Mouse (Mus musculus) kidney, postnatal 25 days (tissue): ENCODE measurements around the gene Lgr6.
A peak's percentile ranks its signal among the peaks of the same experiment; 100 is the strongest.

Experiments
- DNase-seq, 2 experiments: peaks; one replicate each; pipeline ENCODE4 v3.0.0; 2021; ENCODE audit warnings: mixed read lengths in 2 of 2

Gene Lgr6

GRCm38 (mm10) chr1:135009833-135010232 lies 95.2 kb downstream of the Lgr6 start:
- DNase-seq = no peak

DNA sequence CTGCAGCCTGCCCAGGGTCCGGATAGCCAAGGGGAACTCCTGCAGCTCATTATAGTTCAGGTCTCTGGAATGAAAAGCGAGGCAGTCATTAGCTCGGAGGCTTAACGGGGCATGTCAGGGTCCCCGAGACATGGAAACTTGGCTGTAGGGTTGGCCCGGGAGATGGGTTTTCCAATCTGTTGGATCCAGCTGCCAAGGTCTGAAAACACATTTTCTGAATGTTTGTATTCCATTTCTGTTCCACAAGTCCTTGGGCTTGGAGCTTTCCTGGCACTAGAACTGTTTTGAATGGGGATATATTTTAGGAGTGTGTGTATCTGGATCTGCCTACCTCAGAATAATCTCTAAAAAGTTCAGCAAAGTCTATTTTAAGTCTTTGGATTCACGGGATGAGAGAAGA lies 99.4 kb downstream of the Lgr6 start:
- DNase-seq = no peak

DNA sequence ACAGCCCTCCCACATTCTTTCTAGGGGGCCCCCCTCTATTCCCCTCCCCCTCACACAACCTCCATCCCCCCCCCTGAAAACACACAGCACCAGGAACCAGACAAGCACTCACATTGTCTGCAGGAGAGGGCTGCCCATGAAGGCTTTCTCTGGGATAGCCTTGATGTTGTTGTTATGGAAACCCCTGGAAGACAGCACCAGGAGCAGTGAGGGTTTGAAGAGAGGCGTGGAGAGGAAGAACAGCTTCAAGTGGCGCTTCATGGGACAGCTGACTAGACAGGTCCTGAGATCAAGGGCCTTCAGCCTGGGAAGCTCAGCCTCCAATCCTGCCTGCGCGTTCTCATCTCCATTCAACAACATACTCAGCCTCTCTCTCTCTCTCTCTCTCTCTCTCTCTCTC lies 101.7 kb downstream of the Lgr6 start:
- no peak for DNase-seq

DNA sequence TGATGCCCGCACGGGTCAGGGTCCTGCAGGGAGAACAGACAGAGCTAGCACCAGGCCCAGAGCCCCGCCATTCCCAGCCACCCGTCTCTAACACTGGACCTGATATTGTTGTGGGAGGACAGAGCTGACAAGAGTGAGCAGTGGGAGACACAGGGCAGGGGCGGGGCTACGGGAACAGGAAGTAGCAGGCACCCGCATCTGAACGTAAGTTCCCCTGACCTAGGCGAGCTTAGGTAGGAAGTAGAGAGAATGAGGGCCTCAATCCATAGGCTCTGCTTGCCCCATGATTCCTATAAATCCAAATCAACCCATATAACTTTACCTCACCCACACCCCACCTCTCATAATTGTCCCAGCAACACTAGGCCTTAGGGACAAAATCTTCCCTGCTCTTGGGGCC lies 104.5 kb downstream of the Lgr6 start:
- DNase-seq = no peak

DNA sequence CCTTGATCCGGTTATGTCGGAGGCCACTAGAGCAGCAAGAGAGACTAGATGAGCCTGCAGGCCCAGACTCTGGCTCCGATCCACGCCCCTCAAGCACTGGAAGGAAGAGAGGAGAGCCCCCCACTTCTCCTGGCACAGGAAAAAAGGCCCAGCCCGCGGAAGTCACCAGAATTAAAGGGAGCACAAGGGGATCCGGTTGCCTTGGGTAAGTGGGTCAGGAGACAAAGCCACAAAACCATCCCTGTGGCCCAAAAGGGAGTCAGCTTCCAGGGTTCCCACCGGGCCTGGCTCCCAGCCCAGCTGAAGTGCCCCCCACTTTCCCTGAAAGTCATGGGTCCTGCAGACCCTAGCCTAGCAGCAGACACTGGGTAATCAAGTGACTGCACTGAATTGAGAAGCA lies 106.8 kb downstream of the Lgr6 start:
- DNase-seq = peak in 1 of 2 experiments; percentile 13

DNA sequence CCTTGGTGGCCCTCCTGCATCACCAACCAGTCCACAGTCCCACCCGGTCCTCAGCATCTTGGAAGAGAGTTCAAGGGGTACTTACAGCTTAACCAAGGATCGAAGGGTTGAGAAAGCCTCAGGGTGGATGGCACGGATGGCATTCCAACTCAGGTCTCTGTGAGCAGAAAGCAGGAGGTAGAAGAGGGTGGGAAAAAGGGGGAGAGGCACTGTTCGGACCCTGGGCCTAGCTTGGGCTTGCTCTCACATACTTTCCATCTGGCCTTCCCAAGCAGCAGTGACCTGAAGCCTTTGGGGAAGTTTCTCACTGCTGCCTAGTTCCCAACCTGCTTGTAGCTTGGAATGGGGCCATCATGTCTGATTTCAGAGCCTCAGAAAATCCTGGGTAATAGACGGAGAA lies 107.5 kb downstream of the Lgr6 start:
- DNase-seq = no peak

GRCm38 (mm10) chr1:134996471-134996870 lies 108.6 kb downstream of the Lgr6 start:
- no peak for DNase-seq

- DNase-seq = peak; percentile 18 to 41
Observed at GRCm38 (mm10) chr1:134995954-134996353, 109.1 kb downstream of the Lgr6 start.

DNA sequence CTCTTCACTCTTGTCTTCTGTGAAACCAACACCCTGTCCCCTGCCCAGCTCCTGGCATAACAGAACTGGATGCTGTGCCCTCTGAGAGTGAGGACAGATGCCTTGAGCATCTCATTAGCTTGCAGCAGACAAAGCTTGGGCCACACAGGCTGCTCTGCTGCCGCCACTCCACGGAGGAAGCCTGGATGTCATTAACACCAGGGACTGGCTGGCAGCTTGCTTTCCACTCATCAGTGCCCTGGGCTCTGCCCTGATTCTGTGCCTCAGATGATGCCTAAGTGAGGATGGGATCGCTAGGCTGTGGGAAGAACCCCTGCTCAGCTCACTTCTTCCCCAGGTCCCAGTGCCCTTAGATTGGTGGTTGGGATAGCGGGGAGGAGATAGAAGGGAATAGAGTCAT lies 109.6 kb downstream of the Lgr6 start:
- DNase-seq = no peak

- peak in 1 of 2 experiments; percentile 7 for DNase-seq
Observed at GRCm38 (mm10) chr1:134994739-134995138, 110.3 kb downstream of the Lgr6 start.

GRCm38 (mm10) chr1:134992046-134992645 lies 112.9 kb downstream of the Lgr6 start:
- peak; percentile 39 to 59 for DNase-seq

DNA sequence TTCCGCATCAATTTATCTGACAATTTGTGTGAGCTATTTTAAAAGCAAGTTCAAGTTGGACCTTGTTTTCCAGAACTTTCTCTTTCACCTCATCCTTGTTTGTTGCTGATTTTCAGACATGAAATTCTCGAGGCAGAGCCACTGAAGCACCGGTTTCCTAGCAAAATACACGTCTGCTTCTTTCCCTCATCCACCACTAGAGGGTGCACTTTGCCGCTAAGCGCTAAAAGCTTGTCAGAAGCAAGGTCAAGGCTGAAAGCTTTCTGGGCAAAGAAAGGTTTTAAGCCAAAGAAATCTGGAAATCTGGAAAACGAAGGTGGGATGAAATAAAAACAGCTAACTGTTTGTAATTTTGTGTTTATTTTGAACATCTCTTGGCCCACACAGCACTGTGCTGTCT lies 115.7 kb downstream of the Lgr6 start:
- peak; percentile 79 to 84 for DNase-seq

DNA sequence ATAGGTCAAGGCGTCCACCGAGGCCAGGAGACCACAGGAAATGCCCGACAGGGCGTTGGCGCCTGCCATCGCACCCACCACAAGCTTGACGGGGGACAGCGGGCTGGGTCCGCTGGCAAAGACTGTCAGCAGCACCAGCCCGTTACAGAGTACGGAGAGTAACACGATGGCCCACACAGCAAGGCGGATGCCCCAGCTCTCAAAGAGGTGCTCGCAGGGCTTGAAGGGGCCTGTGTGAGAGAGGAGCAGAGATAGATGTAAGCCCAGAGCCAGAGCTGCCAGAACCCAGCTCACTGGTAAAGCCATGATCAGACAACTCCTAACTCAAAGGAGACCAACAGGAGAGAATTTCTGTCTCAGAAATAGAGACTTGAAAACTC lies 117.1 kb downstream of the Lgr6 start:
- no peak for DNase-seq

DNA sequence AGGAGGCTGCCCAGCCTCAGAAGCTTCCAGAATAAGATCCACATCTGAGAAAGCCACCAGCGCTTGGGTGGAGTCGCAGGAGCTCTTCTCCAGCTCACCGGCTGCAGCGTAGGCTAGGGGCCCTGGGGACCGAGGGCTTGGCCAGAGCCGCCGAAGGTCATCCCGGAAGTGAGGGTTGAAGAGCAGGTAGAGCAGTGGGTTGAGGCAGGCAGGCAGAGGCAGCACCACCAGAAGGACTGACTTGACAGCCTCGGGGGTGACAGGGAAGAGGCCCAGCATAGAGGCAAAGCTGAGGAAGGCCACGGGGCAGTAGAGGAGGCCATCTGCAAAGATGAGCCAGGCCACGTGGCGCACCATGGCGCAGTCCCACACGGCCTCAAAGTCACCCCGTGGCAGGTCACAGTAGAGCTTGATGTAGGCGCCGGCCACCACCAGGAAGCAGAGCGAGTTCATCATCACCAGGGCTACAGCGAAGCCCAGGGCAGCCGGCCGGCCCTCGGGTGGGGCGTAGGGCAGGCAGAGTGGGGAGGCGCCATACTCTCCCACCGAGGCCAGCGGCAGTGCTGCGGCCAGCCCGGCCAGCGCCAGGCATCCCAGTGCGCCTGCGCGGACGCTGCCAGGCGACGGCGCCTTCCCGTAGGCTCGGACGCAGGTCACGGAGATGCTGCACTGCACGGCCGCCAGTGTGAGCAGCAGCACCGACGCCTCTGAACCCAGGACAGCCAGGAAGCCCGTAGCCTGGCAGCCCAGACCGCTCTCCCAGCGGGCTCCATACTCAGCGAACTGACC lies 117.7 kb downstream of the Lgr6 start:
- peak; percentile 54 to 70 for DNase-seq

GRCm38 (mm10) chr1:134972920-134973319 lies 132.2 kb downstream of the Lgr6 start:
- DNase-seq = no peak

- no peak for DNase-seq
Observed at GRCm38 (mm10) chr1:134965430-134965829, 139.6 kb downstream of the Lgr6 start.

DNA sequence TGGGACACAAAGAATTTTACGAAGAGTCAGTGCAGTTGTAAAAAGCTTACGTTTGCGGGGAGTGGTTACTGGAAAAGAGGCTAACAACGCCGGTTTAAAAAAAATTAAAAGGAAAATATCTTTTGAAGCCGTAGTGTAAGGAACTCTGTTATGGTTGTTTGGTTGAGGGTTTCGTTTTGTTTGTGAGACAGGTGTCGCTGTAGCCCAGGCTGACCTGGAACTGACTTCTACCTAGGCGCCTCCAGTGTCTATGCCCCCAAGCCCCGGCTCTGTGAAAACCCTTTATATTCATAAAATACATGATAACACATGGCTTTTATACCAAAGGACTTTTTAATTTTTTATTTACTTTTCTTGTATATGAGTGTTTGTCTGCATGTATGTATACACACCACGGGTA lies 142.3 kb downstream of the Lgr6 start:
- peak; percentile 25 to 59 for DNase-seq

- peak; percentile 97 for DNase-seq
Observed at GRCm38 (mm10) chr1:134962053-134962803, 142.8 kb downstream of the Lgr6 start, which contains the start of gene Ube2t. Ube2t (plus strand) TSS chr1:134962565.

DNA sequence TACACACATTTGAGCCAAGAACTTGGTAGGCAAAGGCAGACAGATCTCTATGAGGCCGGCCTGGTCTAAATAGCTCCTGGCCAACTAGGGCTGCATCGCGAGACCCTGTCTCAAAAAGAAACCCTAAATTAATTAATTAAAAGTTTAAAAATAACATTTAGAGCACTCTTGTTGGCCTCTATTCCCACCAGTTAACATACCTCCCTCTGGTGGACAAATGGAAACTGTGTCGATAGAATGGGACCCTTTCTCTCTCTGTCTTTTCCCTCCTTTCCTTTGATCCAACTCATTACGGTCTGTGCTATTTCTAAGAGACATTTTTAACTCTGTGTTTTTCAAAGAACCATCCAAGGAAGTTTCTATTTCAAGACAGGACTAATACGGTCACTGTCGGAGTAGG lies 144.4 kb downstream of the Lgr6 start:
- no peak for DNase-seq

DNA sequence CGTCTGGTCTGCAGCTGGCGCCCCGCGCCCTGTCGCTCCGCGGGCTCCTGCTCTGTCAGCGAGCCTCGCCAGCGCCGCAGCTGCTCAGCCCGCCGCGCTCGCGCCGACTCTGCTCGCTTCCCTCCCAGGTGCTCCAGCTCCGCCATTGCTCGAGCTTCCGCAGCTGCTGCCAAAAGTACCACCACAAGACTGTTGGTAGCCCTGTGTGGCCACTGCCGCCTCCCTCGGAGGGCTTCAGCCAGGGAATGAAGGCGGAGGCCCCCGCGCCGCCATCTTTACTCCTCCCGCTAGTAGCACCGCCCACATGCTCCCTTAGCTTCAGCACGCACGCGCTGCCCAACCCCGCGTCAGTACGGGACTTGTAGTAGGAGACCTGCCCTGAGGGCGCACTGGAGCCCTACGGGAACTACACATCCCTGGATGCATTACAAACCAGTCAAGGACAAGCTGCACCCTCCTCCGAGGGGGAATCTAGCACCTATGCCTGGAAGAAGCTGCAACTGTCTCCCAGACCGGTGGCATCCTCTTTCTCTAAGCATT lies 149.4 kb downstream of the Lgr6 start, which contains the start of gene Ppp1r12b:
TSS of gene Ppp1r12b (minus strand) at position 306 of the 540 bp plus-strand sequence.
- DNase-seq = peak; percentile 96 to 98

- DNase-seq = no peak
Observed at GRCm38 (mm10) chr1:134955050-134955636, 149.9 kb downstream of the Lgr6 start.

- DNase-seq = no peak
Observed at GRCm38 (mm10) chr1:134949946-134950345, 155.1 kb downstream of the Lgr6 start.

DNA sequence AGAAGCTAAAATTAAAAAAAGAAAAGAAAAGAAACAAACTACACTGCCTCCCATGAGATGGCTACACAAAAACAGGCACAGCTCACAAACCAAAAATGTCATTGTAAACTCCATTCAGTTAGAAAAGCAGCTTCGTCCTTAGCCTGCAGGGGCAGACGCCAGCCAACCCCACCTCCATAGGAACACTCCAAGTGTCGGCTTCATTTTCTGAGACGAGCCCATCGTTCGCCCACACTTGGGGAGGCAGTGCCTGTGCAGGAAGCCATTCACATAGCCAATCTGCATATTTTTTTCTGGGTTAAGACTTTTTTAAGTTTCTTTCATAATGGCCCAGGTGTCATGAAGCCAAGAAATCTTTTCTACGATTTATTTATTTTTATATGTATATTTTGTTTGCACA lies 157.5 kb downstream of the Lgr6 start:
- DNase-seq = no peak
